Comparison of ENCODE assay signal across 18 mouse cellular contexts in the genomic region with DNA sequence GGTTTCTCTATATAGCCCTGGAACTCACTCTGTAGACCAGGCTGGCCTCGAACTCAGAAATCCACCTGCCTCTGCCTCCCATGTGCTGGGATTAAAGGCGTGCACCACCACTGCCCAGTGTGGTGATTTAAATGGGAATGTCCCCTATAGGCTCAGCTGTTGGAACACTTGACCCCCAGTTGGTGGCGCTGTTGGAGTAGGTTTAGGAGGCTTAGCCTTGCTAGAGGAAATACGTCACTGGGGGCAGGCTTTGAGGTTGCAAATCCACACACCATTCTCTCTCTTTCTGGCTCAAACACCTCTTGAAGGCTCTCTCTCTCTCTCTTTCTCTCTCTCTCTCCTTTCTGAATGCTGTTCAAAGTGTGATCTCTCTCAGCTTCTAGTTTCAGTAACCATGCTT. TPM values are rescaled to one million over a fixed set of nuclear protein-coding genes. Genes with fewer than 3 reads are reported as not detected.
DNase-seq lines count a peak whose midpoint lies in the region; TF ChIP-seq lines count a peak whose summit lies in the region.
"Had no signal": no experiment of that assay in that cellular context is flagged by ENCODE, and none has a peak within 500 bp of the region (broad histone marks: within the 10 kb centered on the region; RNA-seq: fewer than 3 reads in every experiment).

No protein-coding gene starts in this region.

- DNase-seq in heart, adult 2 months, result no peak
- no peak for DNase-seq in heart, postnatal 25 days (ENCODE audit: low spot score)
- DNase-seq in layer of hippocampus, adult 2 months (ENCODE audit: low spot score in 2 of 2), result no peak
- DNase-seq in layer of hippocampus, adult 8-10 months (ENCODE audit: low spot score in 2 of 2), result no peak
- DNase-seq in 416B (ENCODE audit: low read depth) (peak; percentile 24), NIH3T3 (ENCODE audit: low read depth) (peak; percentile 19)
- no peak for DNase-seq in urinary bladder, postnatal 25 days (ENCODE audit: low spot score)
- no peak for DNase-seq in thymus, postnatal 25 days
- DNase-seq: adrenal gland, postnatal 36 days; cerebellum, adult 2 months; gastrocnemius, postnatal 25 days; heart, postnatal 14 days; layer of hippocampus, adult 9-11 months; right cerebral cortex, postnatal 25 days had no signal

- no peak overlapping the region for H3K9ac ChIP-seq in heart, adult 2 months (ENCODE audit: low read depth, low read length)
- H3K9ac ChIP-seq: embryonic facial prominence, embryonic 12.5 days; hindbrain, embryonic 15.5 days; liver, embryonic 12.5 days; lung, embryonic 15.5 days had no signal

- intact Hi-C loops in heart, adult 2 months (cut with DNase I), result no loop called here
- intact Hi-C loops in heart, postnatal 25 days (cut with DNase I), result no loop called here

- no peak overlapping the region for H3K27ac ChIP-seq in heart, adult 2 months
- no peak overlapping the region for H3K27ac ChIP-seq in layer of hippocampus, adult 2 months
- H3K27ac ChIP-seq: embryonic facial prominence, embryonic 12.5 days; hindbrain, embryonic 15.5 days; liver, embryonic 12.5 days; lung, embryonic 15.5 days had no signal

- no peaks in the 10 kb centered on the region for H3K36me3 ChIP-seq in heart, adult 2 months (ENCODE audit: control insufficient read depth, insufficient read depth, low read length)
- H3K36me3 ChIP-seq: embryonic facial prominence, embryonic 12.5 days; hindbrain, embryonic 15.5 days; liver, embryonic 12.5 days; lung, embryonic 15.5 days had no signal

- TF ChIP-seq EP300 in heart, adult 2 months (IDR thresholded peaks at IDR 0.05; ENCODE audit: insufficient read depth, low read depth, low read length), result no peak

- no peak overlapping the region for H3K4me3 ChIP-seq in heart, adult 2 months
- H3K4me3 ChIP-seq in layer of hippocampus, adult 2 months, result no peak overlapping the region
- H3K4me3 ChIP-seq: embryonic facial prominence, embryonic 12.5 days; hindbrain, embryonic 15.5 days; liver, embryonic 12.5 days; lung, embryonic 15.5 days had no signal

- H3K4me1 ChIP-seq in heart, adult 2 months (ENCODE audit: control insufficient read depth, insufficient read depth, low read length), result no peaks in the 10 kb centered on the region
- H3K4me1 ChIP-seq: liver, embryonic 12.5 days had no signal

- no peak for TF ChIP-seq POLR2A in heart, adult 2 months (IDR thresholded peaks at IDR 0.05; ENCODE audit: insufficient read depth, low read depth, low read length)

- H3K79me2 ChIP-seq in heart, adult 2 months (replicated peaks; ENCODE audit: control insufficient read depth, insufficient read depth, low read length), result no peaks in the 10 kb centered on the region

- no peaks in the 10 kb centered on the region for H3K27me3 ChIP-seq in heart, adult 2 months (ENCODE audit: control insufficient read depth, insufficient read depth, low read length)
- H3K27me3 ChIP-seq: embryonic facial prominence, embryonic 12.5 days; hindbrain, embryonic 15.5 days; liver, embryonic 12.5 days; lung, embryonic 15.5 days had no signal

- peak; percentile 32 for TF ChIP-seq CTCF in heart, adult 2 months (IDR thresholded peaks at IDR 0.05)
- TF ChIP-seq CTCF in layer of hippocampus, adult 2 months (conservative IDR thresholded peaks at IDR 0.05), result peak; percentile 40

- WGBS in heart, adult 2 months, result 86% methylated on average over 4 of the region's 4 CpGs

RNA-seq across cellular contexts. Expression of a gene that starts 46.9 kb away (rescaled TPM):
- total RNA-seq in heart, adult 2 months (2021), result 10 to 100 TPM; 25.6 to 26.2 TPM
- 8.1 and 13.9 TPM in 2 replicates for polyA plus RNA-seq in heart, adult 2 months (2012; rRNA removed)
- total RNA-seq in heart, postnatal 25 days (2021), result 10 to 100 TPM; 27.1 to 29.3 TPM
- total RNA-seq in layer of hippocampus, adult 2 months (2021), result 100 to 1,000 TPM; 118 to 124 TPM
- total RNA-seq in layer of hippocampus, adult 8-10 months (2022), result 100 to 1,000 TPM in 2 of 4 experiments, 10 to 100 TPM in 2; 94.9 to 115 (median 106) TPM

Comparison
In these comparisons a context has a peak if more than half of its experiments do, and no peak if none do; other contexts are left out.
1. DNase-seq: peak in 416B (single experiment) and NIH3T3 (single experiment); none in heart, adult 2 months (0 of 2), heart, postnatal 25 days (single experiment), layer of hippocampus, adult 2 months (0 of 2), layer of hippocampus, adult 8-10 months (0 of 2), urinary bladder, postnatal 25 days (single experiment) and thymus, postnatal 25 days (single experiment).